Mouse (Mus musculus): ENCODE measurements around the gene Cyp3a41a.
"Not testable (repeated sequence)": the region's sequence is repeated elsewhere in the genome, so short reads cannot be mapped to it uniquely, and the experiment has no call there.

The Cyp3a41a gene

GRCm38 (mm10) chr5:145720036-145720435 is at the start of gene Cyp3a41a:
TSS of gene Cyp3a41a (minus strand) at chr5:145720136.
- not testable (repeated sequence) for DNase-seq

- DNase-seq: not testable (repeated sequence)
Measured at GRCm38 (mm10) chr5:145737512-145737911, 17.6 kb upstream of the Cyp3a41a start.

- not testable (repeated sequence) for DNase-seq
Measured at GRCm38 (mm10) chr5:145714296-145714695, 5.6 kb downstream of the Cyp3a41a start.

- DNase-seq: not testable (repeated sequence)
Measured at GRCm38 (mm10) chr5:145707372-145707771, 12.6 kb downstream of the Cyp3a41a start.

GRCm38 (mm10) chr5:145662007-145662406 is 57.9 kb downstream of the Cyp3a41a start:
- no peak for DNase-seq

GRCm38 (mm10) chr5:145647779-145648178 is 72.2 kb downstream of the Cyp3a41a start:
- no peak for DNase-seq
